Mouse (Mus musculus) thymus, adult 2 months (tissue): ENCODE measurements at regions not wholly inside any gene's neighbourhood (a gene's known extent, or its start where the extent isn't known, plus 50 kb on each side); places are given as distances from the start of the nearest gene placed in this dataset.

Experiments used
- CTCF ChIP-seq: fragments of 200-500 bp; IDR thresholded peaks from 2 replicates; pipeline ENCODE4 v1.5.1; 2012; ENCODE audit warnings: mild to moderate bottlenecking, control low read depth, low read length, moderate library complexity, borderline replicate concordance; ENCODE audit not compliant: control insufficient read depth, poor library complexity, insufficient read depth; ENCODE audit errors: extremely low read depth
- POLR2A ChIP-seq: fragments of 200-500 bp; IDR thresholded peaks from 2 replicates; pipeline ENCODE4 v1.6.1; 2012; ENCODE audit warnings: mild to moderate bottlenecking, low read length, control low read depth, moderate library complexity; ENCODE audit not compliant: control insufficient read depth, poor library complexity, insufficient read depth; ENCODE audit errors: extremely low read depth

- TF ChIP-seq CTCF, result no peak
- no peak for TF ChIP-seq POLR2A
Observed at GRCm38 (mm10) chr9:113514846-113515702, 193.0 kb downstream of the Pdcd6ip start.
